ENCODE assay signal across 9 mouse cellular contexts in the genomic region with DNA sequence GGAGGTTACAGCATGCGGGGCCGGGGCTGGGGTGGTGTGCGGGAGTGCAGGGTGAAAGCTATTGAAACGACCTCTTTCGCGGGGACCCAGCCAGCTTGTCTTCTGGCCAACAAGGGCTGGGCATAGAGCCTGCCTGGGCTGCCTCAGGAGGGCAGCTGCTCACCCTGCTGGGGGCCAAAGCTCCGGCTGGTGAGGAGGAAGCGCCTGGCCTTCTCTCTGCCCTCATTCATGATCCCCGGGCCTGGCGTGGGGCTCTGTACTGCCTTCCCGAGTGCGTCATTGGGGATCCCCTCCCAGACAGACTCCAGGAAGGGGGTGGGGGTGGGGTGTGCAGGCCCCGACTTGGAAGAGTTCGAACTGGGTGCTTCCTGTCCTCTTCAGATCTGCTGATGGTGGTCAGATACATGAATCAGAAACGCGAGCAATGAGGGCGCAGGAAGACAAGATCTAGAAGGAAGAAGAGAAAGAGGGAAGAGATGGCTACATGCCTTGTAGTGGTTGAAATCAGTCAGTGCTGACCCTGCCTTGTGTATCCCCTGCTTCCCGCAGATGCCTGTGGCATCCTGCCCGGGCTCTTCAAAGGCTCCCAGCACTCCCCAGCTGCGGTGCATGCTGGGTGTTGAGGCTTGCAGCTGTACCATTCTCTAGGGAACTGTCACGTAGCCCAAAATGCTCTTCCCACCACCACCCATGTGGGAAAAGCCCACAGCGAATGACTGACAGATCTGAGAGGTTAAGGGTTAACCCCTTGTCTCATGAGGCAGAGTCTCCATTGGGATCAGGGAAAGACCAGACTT. TPM values are rescaled to one million over a fixed set of nuclear protein-coding genes. Genes with fewer than 3 reads are reported as not detected.
DNase-seq lines count a peak whose midpoint lies in the region; ATAC-seq lines count a peak whose summit lies in the region.
"Had no signal": no experiment of that assay in that cellular context is flagged by ENCODE, and none has a peak within 500 bp of the region (broad histone marks: within the 10 kb centered on the region; RNA-seq: fewer than 3 reads in every experiment).

No protein-coding gene starts in this region.

- no peaks in the 10 kb centered on the region for H3K36me3 ChIP-seq in embryonic facial prominence, embryonic 15.5 days
- H3K36me3 ChIP-seq in hindbrain, embryonic 16.5 days (ENCODE audit: control insufficient read depth, insufficient read depth, low read length), result no peaks in the 10 kb centered on the region
- no peaks in the 10 kb centered on the region for H3K36me3 ChIP-seq in neural tube, embryonic 15.5 days
- no peaks in the 10 kb centered on the region for H3K36me3 ChIP-seq in kidney, embryonic 16.5 days (ENCODE audit: insufficient read depth, low read length)

- no peak for ATAC-seq in embryonic facial prominence, embryonic 15.5 days (ENCODE audit: insufficient number of reproducible peaks, low FRiP score, low TSS enrichment, low read depth)
- ATAC-seq in hindbrain, embryonic 16.5 days, result peak; percentile 75
- no peak; the same call in 1 of the 2 replicates for ATAC-seq in neural tube, embryonic 15.5 days (ENCODE audit: low FRiP score)
- no peak for ATAC-seq in megakaryocyte progenitor cell, adult 5-6 weeks (replicated peaks; ENCODE audit: poor library complexity)
- ATAC-seq in kidney, embryonic 16.5 days (ENCODE audit: low FRiP score, low TSS enrichment), result no peak; the same call in 1 of the 2 replicates

- no peak overlapping the region for H3K27ac ChIP-seq in embryonic facial prominence, embryonic 15.5 days (replicated peaks)
- H3K27ac ChIP-seq in hindbrain, embryonic 16.5 days (ENCODE audit: low read depth, low read length), result peak overlapping the region; percentile 61; the same call in 1 of the 2 replicates
- H3K27ac ChIP-seq in neural tube, embryonic 15.5 days (replicated peaks), result 0 out of 2 replicates have a peak overlapping the region, but pooled peaks have one; percentile 1
- no peak overlapping the region for H3K27ac ChIP-seq in kidney, embryonic 16.5 days (ENCODE audit: low read length)

- no peaks in the 10 kb centered on the region for H3K27me3 ChIP-seq in embryonic facial prominence, embryonic 15.5 days
- 0 out of 2 replicates have a peak, but pooled peaks cover 2% of the 10 kb centered on the region for H3K27me3 ChIP-seq in hindbrain, embryonic 16.5 days (replicated peaks; ENCODE audit: control insufficient read depth, insufficient read depth, low read length)
- H3K27me3 ChIP-seq in neural tube, embryonic 15.5 days (replicated peaks), result no peaks in the 10 kb centered on the region
- no peaks in the 10 kb centered on the region for H3K27me3 ChIP-seq in kidney, embryonic 16.5 days (ENCODE audit: insufficient read depth, low read length)

- no peak overlapping the region for H3K9ac ChIP-seq in embryonic facial prominence, embryonic 15.5 days
- no peak overlapping the region for H3K9ac ChIP-seq in hindbrain, embryonic 16.5 days (ENCODE audit: low read depth, low read length)
- no peak overlapping the region for H3K9ac ChIP-seq in neural tube, embryonic 15.5 days (replicated peaks)
- no peak overlapping the region for H3K9ac ChIP-seq in kidney, embryonic 16.5 days (replicated peaks; ENCODE audit: low read length)

- peaks cover 8% of the 10 kb centered on the region for H3K4me1 ChIP-seq in embryonic facial prominence, embryonic 15.5 days
- peaks cover 10% of the 10 kb centered on the region for H3K4me1 ChIP-seq in hindbrain, embryonic 16.5 days (ENCODE audit: control insufficient read depth, insufficient read depth, low read depth, low read length)
- H3K4me1 ChIP-seq in neural tube, embryonic 15.5 days, result peaks cover 11% of the 10 kb centered on the region
- H3K4me1 ChIP-seq in kidney, embryonic 16.5 days (ENCODE audit: insufficient read depth, low read length), result 0 out of 2 replicates have a peak, but pooled peaks cover 5% of the 10 kb centered on the region

- H3K4me3 ChIP-seq in embryonic facial prominence, embryonic 15.5 days (replicated peaks), result no peak overlapping the region
- no peak overlapping the region for H3K4me3 ChIP-seq in hindbrain, embryonic 16.5 days (ENCODE audit: low read length)
- no peak overlapping the region for H3K4me3 ChIP-seq in neural tube, embryonic 15.5 days (replicated peaks)
- H3K4me3 ChIP-seq in kidney, embryonic 16.5 days (ENCODE audit: low read length), result no peak overlapping the region

- DNase-seq in frontal cortex, postnatal 10 days (ENCODE audit: low spot score in 2 of 2), result peak; percentile 51 to 53
- DNase-seq in frontal cortex, adult 2 months (ENCODE audit: extremely low spot score in 1 of 2, low spot score in 1 of 2), result no peak
- peak; percentile 3 for DNase-seq in 3T3-L1 (ENCODE audit: low read depth, low spot score)

- 25% methylated on average over 22 of the region's 22 CpGs for WGBS in embryonic facial prominence, embryonic 15.5 days
- WGBS in hindbrain, embryonic 16.5 days, result 25% methylated on average over 22 of the region's 22 CpGs
- 26% methylated on average over 22 of the region's 22 CpGs for WGBS in neural tube, embryonic 15.5 days
- WGBS in kidney, embryonic 16.5 days, result 25% methylated on average over 22 of the region's 22 CpGs

- peak overlapping the region; percentile 17; the same call in 1 of the 2 replicates for H3K4me2 ChIP-seq in embryonic facial prominence, embryonic 15.5 days (replicated peaks)
- peak overlapping the region; percentile 40 for H3K4me2 ChIP-seq in hindbrain, embryonic 16.5 days (ENCODE audit: low read length)
- H3K4me2 ChIP-seq in neural tube, embryonic 15.5 days, result peak overlapping the region; percentile 22
- no peak overlapping the region for H3K4me2 ChIP-seq in kidney, embryonic 16.5 days (replicated peaks; ENCODE audit: low read depth, low read length)

- no peaks in the 10 kb centered on the region for H3K9me3 ChIP-seq in embryonic facial prominence, embryonic 15.5 days (replicated peaks)
- H3K9me3 ChIP-seq in hindbrain, embryonic 16.5 days (ENCODE audit: control insufficient read depth, low read length), result no peaks in the 10 kb centered on the region
- no peaks in the 10 kb centered on the region for H3K9me3 ChIP-seq in neural tube, embryonic 15.5 days (replicated peaks)
- no peaks in the 10 kb centered on the region for H3K9me3 ChIP-seq in kidney, embryonic 16.5 days (ENCODE audit: low read length)

RNA-seq across cellular contexts. Expression of a gene that starts 9.5 kb away (rescaled TPM):
- polyA plus RNA-seq in frontal cortex, adult 2 months (2012; rRNA removed), result 368 and 421 TPM in 2 replicates
- 24.6 and 37.7 TPM in 2 replicates for polyA plus RNA-seq in embryonic facial prominence, embryonic 15.5 days (2015; fragmentation: Nextera tagmentation; extraction: Ambion mirVana)
- 117 and 144 TPM in 2 replicates for polyA plus RNA-seq in hindbrain, embryonic 16.5 days (2015; fragmentation: Nextera tagmentation; extraction: Ambion mirVana)
- polyA plus RNA-seq in neural tube, embryonic 15.5 days (2015; fragmentation: Nextera tagmentation; extraction: Ambion mirVana), result 48.2 and 55.0 TPM in 2 replicates
- total RNA-seq in megakaryocyte progenitor cell, adult 5-6 weeks (2015), result not detected in 2 replicates
- total RNA-seq in megakaryocyte progenitor cell, adult 5-6 weeks (2017), result not detected in 2 replicates
- 0.36 TPM in 1 of 2 replicates, not detected in the other for polyA plus RNA-seq in kidney, embryonic 16.5 days (2015; fragmentation: Nextera tagmentation; extraction: Ambion mirVana)
- total RNA-seq: liver, adult 2 months had no signal
- polyA plus RNA-seq: liver, adult 2 months had no signal

RNA-seq across cellular contexts. Expression of a gene that starts 37.9 kb away (rescaled TPM):
- polyA plus RNA-seq in frontal cortex, adult 2 months (2012; rRNA removed), result 12.0 TPM in 2 replicates
- polyA plus RNA-seq in embryonic facial prominence, embryonic 15.5 days (2015; fragmentation: Nextera tagmentation; extraction: Ambion mirVana), result 7.5 and 7.9 TPM in 2 replicates
- polyA plus RNA-seq in hindbrain, embryonic 16.5 days (2015; fragmentation: Nextera tagmentation; extraction: Ambion mirVana), result 8.8 and 10.4 TPM in 2 replicates
- 8.9 and 9.6 TPM in 2 replicates for polyA plus RNA-seq in neural tube, embryonic 15.5 days (2015; fragmentation: Nextera tagmentation; extraction: Ambion mirVana)
- 9.0 and 9.6 TPM in 2 replicates for total RNA-seq in megakaryocyte progenitor cell, adult 5-6 weeks (2015)
- 10.0 and 14.3 TPM in 2 replicates for total RNA-seq in megakaryocyte progenitor cell, adult 5-6 weeks (2017)
- 10.1 and 10.8 TPM in 2 replicates for polyA plus RNA-seq in kidney, embryonic 16.5 days (2015; fragmentation: Nextera tagmentation; extraction: Ambion mirVana)

Comparison
In these comparisons a context has a peak if more than half of its experiments do, and no peak if none do; other contexts are left out.
1. DNase-seq: peak in frontal cortex, postnatal 10 days (2 of 2) and 3T3-L1 (single experiment); none in frontal cortex, adult 2 months (0 of 2).
2. H3K27ac ChIP-seq: peak in hindbrain, embryonic 16.5 days (single experiment) and neural tube, embryonic 15.5 days (single experiment); none in embryonic facial prominence, embryonic 15.5 days (single experiment) and kidney, embryonic 16.5 days (single experiment).
3. RNA of a gene that starts 9.5 kb away (polyA plus RNA-seq): 368 to 421 TPM in frontal cortex, adult 2 months, 117 to 144 TPM in hindbrain, embryonic 16.5 days, 48.2 to 55.0 TPM in neural tube, embryonic 15.5 days and 24.6 to 37.7 TPM in embryonic facial prominence, embryonic 15.5 days; 0.36 TPM in kidney, embryonic 16.5 days; every median in the first group is over 10 times any median in the second.